Mouse (Mus musculus) embryo, embryonic 11.5 days (tissue): ENCODE results near the gene Egfl6.
"Not testable (repeated sequence)": the region's sequence is repeated elsewhere in the genome, so short reads cannot be mapped to it uniquely, and the experiment has no call there.

Source experiments
- DNase-seq: peaks from one replicate; pipeline ENCODE4 v3.0.0-alpha.2; 2012; ENCODE audit warnings: low read depth, low spot score

Gene Egfl6

GRCm38 (mm10) chrX:166516631-166517030 is 68.9 kb downstream of the Egfl6 start:
- no peak for DNase-seq

DNA sequence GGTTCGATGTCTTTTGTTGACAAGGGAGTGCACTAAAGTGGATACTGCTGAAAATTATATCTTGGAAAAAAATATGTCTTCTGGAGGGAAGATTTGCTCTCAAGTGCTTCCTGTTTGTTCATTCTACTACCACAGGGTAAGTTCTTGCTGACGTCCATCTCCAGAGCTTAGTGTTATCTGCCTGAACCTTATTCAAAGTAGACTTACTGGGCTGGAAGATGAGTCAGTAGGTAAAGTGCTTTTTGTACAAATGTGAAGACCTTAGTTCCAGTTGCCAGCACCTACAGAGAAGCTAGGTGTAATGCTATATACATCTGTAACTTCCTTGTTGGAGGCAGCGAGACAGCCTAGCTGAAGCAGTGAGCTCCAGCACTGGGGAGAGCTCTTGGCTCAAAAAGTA is 69.6 kb downstream of the Egfl6 start:
- no peak for DNase-seq

- DNase-seq = not testable (repeated sequence)
These were observed 71.5 kb downstream of the Egfl6 start for GRCm38 (mm10) chrX:166514035-166514434.

DNA sequence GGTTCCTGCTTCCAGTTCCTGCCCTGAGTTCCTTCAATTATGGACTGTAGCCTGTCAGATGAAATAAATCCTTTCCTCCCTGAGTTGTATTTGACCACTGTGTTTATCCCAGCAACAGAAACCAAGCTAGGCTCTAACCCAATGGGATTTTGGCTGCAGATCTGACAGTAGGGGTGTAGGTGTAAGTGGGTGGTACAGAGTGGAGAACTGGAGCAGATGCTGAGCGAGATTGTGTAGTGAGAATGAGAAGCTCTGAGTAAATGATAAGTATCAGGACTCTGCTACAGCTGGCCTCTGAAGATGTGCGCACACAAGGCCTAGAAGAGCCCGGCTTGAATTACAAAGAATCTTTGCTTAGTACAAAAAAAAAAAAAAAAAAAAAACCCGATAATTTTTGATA is 73.4 kb downstream of the Egfl6 start:
- no peak for DNase-seq

DNA sequence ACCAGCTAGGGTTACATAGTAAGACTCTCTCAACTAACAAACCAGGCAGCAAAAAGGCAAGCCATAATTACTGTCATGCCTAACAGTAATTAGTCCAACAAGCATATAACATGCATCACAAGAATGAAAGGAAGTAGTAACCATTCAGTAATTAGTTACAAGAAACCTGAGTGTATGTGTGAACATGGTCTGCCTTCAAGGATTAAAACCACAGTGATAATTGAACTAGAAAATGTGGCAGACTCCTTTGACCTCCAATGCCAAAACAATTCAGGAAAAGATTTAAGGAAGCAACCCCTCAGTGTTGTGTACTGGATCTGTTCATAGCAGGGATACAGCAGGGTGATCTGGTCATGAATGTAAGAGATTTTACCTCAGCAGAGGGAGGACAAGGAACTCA is 74.4 kb downstream of the Egfl6 start:
- no peak for DNase-seq

GRCm38 (mm10) chrX:166509761-166510738 is 75.5 kb downstream of the Egfl6 start:
- DNase-seq = peak; percentile 88

DNA sequence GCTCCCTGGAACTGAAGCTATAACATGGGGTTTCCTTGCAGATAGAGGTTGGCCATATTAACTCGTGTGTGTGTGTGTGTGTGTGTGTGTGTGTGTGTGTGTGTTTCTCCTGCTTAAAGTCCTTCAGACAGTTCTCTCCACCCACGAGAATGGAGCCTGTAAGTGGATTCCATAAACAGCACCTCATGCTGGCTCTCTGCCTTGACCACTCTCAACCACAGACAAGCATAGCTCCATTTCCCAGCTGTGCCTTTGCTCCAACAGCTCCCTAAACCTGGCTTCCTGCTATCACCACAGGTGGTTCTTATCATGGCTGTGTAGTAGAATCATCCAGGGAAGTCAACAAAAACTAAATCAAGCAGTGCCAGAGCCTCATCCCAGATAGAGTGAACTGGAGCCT is 81.1 kb downstream of the Egfl6 start:
- DNase-seq = no peak

DNA sequence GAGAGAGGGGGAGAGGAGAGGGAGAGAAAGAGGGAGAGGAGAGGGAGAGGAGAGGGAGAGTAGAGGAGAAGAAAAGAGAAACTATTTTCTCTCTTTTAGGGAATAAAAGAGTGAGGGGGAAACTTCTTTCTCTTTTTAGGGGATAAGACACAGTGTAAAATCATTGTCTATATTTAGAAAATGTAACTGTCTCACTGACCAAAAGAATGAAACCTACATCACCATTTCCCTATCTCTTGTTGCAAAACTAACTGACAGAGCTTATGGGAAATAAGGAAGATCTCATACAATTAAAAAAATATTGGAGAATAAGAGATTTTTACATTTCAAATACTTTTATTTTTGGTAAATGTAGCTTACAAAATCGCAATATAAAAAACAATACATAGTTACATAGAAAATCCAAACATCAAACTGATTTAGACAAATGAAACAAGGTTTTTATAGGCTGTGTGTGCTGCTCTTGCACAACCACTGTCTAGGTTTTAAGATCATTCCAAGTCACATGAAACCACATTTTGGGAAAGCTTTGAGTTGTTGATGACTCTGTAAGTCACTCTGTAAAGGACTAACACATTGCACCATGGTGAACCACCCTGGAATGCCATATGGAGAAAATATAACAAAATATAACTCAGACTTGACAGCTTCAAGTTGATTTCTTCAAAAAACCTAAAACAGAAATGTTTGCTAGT is 85.9 kb downstream of the Egfl6 start:
- no peak for DNase-seq

DNA sequence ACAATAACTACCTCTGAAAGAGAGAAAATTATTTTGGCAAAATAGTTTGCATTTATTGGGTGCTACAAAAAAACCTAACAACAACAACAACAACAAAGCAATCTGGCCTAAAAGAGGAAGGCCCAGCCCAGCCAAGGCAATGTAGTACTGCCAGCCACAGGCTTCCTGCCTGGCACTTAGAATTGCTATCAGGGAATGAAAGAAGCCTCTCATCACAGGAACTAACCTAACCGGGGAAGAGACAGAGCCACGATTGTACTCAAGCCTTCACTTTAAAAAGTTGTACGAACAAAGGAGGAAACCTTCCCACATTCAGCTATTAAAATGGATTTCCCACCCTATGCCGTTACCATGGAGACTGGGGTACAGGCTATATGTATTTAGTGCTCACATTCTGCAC is 87.7 kb downstream of the Egfl6 start:
- DNase-seq = no peak

GRCm38 (mm10) chrX:166495052-166495451 is 90.5 kb downstream of the Egfl6 start:
- no peak for DNase-seq

DNA sequence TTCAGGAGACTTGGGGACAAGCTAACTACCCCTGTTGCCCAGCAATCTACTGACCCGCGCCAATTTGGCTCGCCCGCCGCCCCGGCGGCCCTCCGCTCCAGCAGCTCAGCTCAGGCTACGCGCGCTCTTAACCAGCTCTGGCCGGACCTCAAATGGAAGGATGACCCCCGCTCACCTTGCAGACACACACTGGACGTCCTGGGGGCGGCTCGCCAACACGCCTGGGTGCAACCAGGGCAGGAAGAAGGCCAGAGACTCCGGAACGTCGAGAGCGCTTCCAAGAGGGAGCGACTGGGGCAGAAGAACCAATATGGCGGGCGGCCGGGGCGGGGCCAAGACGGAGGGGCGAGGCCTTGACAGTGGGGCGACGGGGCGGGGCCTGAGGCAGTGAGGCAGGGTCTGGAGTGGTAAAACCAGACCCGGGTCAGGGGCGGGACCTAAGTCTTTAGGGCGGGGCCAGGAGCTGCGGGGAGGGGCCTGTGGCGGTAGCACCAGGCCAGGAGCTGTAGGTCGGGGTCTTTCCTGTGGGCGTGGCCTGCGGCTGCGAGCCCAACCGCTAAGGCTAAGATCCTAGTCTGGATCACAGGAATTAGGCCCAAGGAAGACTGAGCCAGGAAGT is 106.0 kb downstream of the Egfl6 start, which contains the start of gene Rab9:
Gene Rab9, minus strand, starts transcription at position 503 of the 619 bp plus-strand sequence.
- DNase-seq = peak; percentile 86

DNA sequence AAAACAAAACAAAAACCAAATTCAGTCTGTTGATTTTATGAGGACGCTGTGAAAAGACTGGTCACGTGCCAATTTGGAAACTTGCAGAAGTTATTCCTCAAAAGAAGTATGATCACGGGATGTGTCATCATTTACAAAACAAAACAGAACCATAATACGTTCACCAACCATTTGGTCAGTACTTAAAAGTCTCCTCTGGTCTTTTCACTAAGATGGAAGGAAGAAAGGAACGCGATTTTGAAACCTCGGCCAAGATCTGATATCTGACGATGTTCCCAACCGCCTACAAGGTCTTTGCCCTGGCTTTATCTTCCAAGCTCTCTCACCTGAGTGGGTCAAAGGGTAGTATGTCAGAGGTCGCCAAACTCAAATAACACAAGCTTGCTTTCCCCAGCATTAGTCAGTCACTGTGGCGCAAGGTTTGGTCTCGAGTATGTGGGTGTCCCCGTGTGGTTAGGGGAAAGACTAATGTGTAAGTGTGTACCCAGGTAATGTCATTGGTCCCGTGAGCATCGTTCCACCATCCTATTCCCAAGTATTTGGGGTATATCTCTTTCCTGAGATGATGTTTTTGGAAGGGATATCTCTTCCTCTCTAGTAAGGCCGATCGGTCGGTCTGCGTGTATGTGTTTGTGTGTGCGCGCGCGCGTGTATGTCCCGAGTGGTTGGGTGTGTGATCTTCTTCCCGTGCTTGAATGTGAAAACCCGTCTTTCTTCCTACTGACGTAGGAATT is 106.7 kb downstream of the Egfl6 start:
- no peak for DNase-seq

DNA sequence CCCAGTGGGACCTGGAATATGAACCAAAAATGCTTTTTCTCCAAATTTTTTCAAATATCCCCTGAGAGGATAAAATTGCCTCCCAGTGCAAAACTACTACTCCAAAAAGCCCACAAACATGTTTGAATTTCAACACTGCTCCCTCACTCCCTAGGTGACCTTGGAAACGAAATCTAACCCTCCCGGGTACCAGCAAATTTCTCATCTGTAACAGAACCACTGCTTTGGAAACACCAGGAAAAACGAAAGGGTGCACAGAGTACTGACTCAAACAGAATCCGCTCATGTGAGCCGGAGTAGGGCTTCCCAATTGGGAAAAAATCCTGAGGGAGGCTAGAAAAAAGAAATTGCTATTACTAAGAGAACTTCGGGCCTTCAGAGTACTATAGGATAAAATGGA is 108.1 kb downstream of the Egfl6 start:
- DNase-seq = no peak
